Mouse (Mus musculus): ENCODE measurements around the gene Galnt5. TPM values are rescaled to one million over a fixed set of nuclear protein-coding genes. Genes with fewer than 3 reads are reported as not detected.

Gene Galnt5
- 0.11 and 0.49 TPM in 2 replicates for polyA plus RNA-seq (2012; rRNA removed)

GRCm38 (mm10) chr2:57997752-57998430 lies at the start of gene Galnt5:
Gene Galnt5, plus strand, starts transcription at chr2:57997884.

GRCm38 (mm10) chr2:58052821-58053581 lies 55.3 kb downstream of the Galnt5 start, which contains the start of gene Ermn:
Gene Ermn, minus strand, starts transcription at chr2:58052864.

Other genes with a start within 250 kb of the Galnt5 start
- gene Ermn, start 55.0 kb downstream of the Galnt5 start, polyA plus RNA-seq (2012; rRNA removed), result 0.45 and 0.92 TPM in 2 replicates
- 0.33 and 0.79 TPM in 2 replicates for gene Cytip, start 197.6 kb downstream of the Galnt5 start, polyA plus RNA-seq (2012; rRNA removed)

All from central nervous system, embryonic 14 days (tissue).